Mouse (Mus musculus): ENCODE measurements at regions not wholly inside any gene's neighbourhood (a gene's known extent, or its start where the extent isn't known, plus 50 kb on each side); places are given as distances from the start of the nearest gene placed in this dataset.

DNA sequence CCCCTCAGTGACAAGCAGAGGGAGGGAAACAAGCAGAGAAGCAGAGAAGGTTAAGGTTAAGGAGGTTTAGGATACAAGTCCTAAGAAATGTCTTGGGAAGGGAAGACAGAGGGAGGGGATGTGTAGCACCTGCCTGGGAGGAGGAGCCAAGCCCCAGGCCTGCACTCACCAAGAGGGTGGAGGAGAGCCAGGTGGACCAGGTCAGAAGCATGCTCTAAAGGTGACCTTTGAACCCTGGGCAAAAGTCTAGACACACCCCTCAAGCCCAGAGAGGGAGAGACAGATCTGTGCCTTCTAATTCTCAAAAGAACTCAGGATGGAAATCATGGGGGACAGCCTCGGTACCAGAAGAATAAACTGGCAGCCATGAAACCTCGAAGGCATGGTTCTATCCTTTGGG, 54.4 kb upstream of the Calm2 start:
- ATAC-seq (replicated peaks; ENCODE audit: poor library complexity), result no peak

GRCm38 (mm10) chr17:87501687-87502387, 55.1 kb upstream of the Calm2 start:
- ATAC-seq (replicated peaks; ENCODE audit: poor library complexity), result no peak

DNA sequence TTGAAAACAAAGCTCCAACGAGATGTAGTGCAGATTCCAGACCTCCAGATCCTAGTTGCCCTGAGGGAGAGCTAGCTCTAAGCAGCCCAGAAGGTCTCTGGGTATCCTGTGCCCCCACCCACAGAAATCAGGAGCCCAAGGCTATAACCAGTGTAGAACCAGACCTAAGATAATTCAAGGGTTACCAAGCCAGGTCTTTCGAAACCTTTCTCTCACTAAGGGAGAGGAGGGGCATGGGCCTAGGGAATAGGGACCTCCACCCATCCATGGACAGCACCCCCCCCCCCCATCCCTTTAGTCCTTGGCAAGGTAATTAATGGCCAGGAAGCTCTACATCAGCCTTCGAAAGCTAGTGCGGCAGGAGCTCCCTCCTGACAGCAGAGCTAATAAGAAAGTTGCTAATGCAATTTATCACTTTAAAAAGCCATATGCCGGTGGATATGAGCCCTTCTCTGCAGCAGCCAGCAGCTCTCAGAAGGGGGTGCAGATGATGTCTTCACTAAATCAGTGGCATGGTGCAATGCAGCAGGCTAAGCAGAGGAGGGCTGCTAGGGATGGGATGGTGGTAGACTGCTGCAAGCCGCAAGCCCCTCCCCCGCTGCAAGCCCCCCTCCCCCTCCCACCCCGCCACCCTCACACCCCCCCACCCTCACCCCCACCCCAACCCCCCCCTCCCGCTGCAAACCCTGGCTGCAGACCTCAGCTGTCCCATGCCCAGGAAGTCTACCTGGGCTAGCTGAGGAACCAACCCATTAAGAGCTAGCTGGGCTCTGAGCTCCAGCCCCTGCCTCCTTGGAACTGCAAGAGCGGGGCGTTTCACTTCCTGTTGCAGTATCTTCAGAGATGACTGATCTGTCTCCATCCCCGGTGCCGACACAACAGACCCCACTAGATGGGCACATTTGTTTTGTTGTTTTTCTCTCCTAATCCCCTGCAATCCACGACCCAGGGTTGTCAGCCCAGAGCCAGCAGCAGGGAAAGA, 55.9 kb upstream of the Calm2 start:
- ATAC-seq (replicated peaks; ENCODE audit: poor library complexity), result peak; percentile 62

- ATAC-seq (replicated peaks; ENCODE audit: poor library complexity), result no peak
Observed at GRCm38 (mm10) chr17:87503491-87503890, 56.8 kb upstream of the Calm2 start.

DNA sequence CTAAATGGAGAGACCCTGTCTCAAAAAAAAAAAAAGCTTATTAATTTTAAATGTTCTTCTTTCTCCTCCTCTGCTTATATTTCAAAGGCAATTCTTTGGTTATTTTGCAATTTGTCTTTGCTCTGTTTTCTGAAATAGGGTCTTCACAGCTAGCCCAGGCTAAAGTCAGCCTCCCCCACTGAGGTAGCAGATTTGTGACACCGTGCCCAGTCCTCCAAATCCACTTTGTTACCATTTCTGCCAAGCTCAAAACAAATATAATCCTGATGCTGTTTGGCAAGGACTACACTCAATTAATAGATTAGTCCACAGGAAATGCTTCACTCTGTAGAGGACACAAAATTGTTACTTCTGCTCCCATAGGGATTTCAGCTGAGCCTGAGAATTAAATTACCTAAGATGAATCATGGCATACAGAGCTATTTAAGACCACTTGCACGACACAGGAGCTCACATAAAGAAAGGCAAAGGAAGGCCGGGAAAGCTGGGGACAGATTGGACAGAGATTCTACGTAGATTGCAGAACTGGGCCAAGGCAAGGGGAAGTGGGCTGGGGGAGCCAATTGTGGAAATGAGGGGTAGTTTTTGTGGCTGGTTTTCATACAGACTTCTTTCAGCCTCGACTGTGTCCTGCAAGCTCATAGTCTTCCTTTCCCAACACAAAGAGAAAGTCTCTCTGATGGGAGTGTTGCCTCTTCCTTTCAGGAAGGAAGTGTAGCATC, 58.4 kb upstream of the Calm2 start:
- peak; percentile 54 for ATAC-seq (replicated peaks; ENCODE audit: poor library complexity)

DNA sequence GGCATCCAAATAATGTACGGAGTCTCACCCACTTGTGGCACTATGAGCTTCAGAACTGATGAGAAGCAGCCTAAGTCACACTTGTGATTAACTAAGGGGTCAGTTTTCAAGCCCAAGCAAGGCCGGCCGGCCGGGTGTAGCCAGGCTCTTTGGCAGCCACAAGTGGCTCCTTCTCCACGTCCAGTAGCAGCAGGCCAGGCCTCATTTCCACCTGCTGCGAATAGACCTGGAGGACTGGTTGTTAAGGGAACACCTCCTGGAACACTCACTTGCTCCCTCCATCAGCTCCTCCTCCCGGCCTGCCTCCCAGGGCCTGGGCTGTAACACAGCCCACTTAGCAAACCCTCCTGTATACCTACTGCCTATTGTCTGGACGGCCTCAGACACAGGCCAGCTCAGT, 61.1 kb upstream of the Calm2 start:
- ATAC-seq (replicated peaks; ENCODE audit: poor library complexity), result no peak

DNA sequence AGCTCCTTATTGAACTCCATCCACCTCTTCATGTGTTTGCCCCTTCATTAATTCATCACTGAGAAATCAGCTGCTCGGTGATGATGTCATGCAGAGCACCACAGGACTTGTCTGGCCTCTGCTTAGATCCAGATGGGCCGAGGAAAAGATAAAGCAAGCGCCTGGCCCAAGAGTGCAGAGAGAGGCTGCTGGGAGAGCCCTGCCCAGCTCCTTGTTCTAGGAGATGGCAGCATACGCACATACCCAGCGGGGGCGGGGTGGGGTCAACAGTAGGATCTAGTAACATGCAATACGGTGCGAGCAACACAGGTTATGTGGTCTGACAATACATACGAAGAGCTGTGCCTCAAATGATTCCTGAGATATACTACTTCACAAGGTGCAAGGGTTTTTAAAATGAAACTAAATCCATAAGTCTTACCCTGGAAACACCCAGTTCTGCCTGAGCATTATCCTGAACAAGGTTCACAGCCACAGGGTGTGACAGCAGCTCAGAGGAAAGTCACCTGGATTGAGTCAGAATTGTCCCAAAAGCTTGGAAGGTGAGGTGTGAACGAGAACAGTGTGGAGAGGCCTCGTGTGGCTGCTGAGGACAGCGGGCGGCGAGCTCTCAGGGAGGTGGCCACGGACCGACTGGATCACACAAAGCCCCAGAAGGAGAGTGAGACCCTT, 62.0 kb upstream of the Calm2 start:
- ATAC-seq (replicated peaks; ENCODE audit: poor library complexity), result no peak

DNA sequence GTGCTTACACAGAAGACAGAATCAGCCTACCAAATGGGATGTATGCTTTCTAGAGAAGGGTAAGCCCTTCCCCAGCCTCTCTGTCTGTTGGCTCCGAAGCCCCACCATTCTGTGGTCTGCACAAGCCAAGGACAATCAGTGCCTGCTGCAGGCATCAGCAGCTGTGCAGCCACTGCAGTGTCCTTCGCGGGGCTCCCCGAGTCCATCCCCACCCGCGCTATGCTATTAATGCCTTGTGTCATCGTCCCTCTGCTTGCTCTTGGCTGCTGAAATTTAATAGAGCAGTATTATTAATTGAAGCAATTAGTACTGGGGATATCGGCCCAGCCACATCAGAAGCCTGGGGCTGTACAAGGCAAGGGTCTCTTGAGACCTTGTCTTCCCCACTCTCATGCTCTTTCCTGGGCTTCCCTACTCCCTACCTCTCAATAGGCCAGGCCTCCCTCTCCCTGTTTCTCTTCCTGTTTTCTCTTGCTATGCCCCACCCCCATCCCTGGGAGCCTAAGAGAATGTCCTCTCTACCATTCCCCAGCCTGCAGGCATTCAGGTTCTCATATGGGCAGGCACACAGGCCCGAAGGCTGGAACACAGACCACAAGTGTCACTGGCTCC, 65.4 kb upstream of the Calm2 start:
- 0 out of 2 replicates have a peak, but pooled peaks have one; percentile 7 for ATAC-seq (replicated peaks; ENCODE audit: poor library complexity)

DNA sequence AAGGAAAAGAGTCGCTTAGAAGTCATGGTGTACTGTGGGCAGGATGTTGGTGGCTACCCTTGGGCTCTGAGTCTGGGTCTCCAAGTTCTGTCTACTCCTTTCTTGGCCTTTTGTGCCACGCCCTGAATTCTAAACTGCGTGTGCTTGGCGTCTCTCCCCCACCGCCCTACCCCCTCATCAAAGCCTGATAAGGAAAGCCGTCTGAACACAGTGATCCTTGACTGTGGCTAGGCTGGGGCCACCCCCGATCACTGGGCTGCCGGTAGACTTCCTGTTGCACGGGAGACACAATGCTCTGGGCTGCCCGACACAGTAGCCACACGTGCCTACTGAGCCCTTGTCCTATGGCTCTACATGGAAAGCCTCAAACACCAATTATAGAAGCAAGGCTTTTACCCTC, 67.1 kb upstream of the Calm2 start:
- peak; percentile 93 for ATAC-seq (replicated peaks; ENCODE audit: poor library complexity)

GRCm38 (mm10) chr17:87514366-87515126, 67.8 kb upstream of the Calm2 start:
- no peak for ATAC-seq (replicated peaks; ENCODE audit: poor library complexity)

DNA sequence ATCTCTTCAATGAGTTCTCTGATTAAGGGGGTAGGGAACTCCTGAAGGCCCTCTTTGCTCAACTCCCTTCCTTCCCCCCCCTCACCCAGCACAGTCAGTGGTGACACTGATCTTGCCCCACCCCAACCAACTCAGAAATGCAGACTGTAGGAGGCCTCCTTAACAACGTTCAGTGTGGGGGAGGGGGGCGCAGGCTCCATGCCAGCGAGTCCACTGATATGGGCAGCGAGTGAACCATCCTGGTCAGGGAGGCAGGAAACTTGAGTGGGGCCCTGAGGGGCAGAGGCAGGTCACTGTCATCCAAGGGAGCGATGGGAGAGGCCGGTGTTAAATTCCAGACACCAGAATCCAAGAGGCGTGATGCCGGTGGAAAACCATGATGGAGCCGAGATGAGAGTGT, 70.5 kb upstream of the Calm2 start:
- no peak for ATAC-seq (replicated peaks; ENCODE audit: poor library complexity)

DNA sequence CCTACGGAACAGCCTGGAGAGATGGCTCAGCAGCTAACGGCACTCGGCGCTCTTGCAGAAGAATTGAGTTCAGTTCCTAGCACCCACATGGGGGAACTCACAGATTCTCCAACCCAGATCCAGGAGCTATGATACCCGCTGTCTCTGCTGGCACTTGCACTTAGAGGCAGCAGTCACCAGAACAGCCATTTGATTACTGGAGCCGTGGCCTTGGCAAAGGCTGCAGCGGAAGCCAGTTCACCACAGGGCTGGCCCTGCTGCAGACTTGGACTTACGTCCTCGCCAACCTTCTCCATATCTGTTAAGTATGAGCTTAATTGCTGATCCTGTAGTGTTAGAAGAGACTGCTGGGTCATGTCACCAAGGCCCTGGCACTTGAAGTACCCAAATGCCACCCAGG, 72.7 kb upstream of the Calm2 start:
- no peak for ATAC-seq (replicated peaks; ENCODE audit: poor library complexity)

- no peak for ATAC-seq (replicated peaks; ENCODE audit: poor library complexity)
Observed at GRCm38 (mm10) chr17:87520841-87521240, 74.1 kb upstream of the Calm2 start.

DNA sequence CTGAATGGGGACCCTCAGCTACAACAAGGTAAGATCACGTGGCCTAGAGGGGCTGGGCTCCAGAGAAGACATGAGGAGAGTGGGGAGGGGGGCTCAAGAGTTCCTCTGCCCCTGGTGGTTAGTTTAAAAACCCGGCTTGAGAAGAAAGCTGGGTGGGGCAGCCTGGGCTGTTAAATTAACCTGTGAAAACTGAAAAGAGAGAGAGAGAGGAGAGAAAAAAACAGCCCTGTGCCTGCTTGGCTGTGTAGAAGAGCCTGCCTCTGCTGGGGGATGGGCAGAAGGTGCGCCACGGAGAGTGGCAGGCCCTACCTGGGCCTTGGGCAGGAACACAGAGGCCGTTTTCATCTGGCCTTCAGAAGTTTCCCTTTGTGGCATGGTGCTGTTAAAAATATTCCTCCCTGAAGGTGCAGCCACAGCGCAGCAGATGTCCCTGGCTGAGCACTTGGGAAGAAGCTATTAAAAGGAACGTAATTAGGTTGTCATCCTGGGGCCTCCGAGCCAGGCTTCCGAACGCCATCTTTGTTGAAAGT, 75.0 kb upstream of the Calm2 start:
- no peak for ATAC-seq (replicated peaks; ENCODE audit: poor library complexity)

DNA sequence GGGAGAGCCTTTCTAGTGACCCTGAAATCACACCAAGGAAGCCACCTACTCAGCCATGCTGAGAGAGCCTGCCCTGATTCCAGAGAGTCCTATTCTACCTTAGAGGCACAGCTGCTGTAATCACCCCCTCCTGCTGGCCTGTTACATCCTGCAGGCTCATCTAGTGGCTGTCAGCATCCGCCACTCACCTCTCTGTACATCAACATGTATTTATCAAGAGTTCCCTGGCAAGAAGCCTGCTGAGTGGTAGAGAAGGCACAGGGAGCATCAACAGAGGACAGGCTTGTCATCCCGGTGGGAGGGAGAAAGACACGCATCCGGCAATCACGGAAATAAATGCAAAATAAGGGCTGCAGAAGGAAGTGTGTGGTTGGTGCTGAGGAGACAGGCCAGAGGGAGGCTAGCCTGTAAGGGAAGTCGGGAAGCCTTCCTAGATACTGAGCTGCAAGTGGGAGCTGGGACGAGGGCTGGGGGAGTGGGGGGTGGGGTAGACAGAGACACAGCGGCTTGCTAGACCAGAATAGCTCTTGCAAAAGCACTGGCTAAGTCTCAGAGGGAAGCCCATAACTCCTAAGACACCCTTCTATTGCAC, 75.9 kb upstream of the Calm2 start:
- ATAC-seq (replicated peaks; ENCODE audit: poor library complexity), result peak; percentile 46

DNA sequence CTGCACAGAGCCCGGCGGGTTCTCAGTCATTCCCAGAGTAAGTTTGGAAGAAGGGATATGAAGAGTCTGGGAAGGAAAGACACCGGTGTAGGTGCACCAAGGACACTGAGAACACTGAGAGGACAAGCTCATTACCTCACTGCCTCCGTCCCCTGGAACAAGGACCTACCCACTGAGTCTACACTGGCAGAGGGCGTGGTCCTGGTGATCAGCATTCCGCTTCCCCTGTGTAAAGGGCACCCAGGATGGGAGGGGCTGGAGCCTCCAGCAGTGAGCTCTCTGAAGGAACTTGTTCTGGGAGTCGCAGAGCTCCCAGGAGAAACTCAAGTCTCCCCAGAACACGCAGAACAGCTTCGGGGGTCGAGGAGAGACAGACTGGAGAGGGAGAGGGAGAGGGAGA, 76.9 kb upstream of the Calm2 start:
- no peak for ATAC-seq (replicated peaks; ENCODE audit: poor library complexity)

GRCm38 (mm10) chr17:87527174-87527573, 80.4 kb upstream of the Calm2 start:
- ATAC-seq (replicated peaks; ENCODE audit: poor library complexity), result no peak

DNA sequence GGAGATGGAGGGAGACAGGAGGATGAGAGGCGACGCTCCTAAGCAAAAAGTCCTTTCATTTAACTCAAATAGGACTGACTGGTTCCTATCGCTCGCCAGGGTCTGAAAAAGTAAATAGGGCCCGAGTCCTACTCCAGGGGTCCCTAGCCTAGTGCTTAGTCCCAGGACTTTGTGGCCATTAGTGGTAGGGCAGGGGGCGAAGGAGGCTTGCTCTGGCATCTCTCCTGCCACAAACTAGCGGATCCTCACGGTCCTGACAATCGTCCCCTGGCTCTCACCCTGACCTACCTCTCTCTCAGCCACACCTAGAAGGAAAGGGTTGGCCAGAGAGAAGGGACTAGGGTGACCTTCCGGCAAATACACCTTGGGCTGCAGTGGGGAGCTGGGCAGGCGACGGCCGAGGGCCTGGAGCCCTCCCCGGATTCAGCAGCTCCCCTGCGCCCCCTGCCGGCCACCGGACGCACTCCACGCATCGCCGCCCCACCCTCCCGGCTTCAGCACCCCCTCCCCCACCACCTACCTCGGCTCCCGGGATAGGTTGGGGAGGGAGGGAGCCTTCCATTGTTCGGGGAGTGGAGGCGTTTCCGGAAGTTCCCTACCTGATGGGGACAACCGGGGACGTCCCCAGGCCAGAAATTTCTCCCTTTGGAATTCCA, 83.6 kb upstream of the Calm2 start:
- peak; percentile 91 for ATAC-seq (replicated peaks; ENCODE audit: poor library complexity)

Measured in megakaryocyte progenitor cell, adult 5-6 weeks (primary cell).